Mouse (Mus musculus): ENCODE results near the gene Zdhhc23.

DNA sequence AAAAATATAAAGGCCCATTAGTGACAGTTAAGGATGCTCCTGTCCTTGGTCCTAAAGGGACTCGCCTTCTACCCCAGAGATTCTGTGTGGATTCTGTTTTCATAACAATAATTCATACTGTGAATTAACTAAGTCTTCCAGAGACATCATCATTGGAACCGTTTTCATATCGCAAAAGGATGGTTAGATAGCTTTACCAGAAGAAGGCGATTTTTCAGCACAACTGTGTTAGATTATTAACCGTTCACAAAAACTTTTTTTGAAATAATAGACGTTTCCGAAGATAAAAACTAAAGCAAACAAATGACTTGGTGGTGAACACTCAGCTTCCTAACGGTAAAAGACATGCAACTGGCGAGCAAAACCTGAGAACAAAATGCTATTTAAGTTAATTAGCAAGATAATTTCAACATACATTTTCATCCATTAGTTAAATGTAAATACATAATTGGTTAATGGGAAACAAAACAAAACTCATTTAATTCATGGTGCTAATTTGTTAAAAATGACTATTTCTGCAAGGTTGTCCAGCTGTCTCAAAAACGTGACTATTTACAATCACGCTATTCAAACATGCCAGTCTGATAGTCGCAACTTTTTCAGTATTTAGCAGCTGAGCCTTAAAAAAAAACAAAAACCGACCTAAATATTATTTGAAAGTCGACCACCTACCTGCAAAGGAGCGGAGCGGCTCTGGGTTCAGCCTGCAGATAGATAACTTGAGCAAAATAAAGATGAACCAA is 36.0 kb upstream of the Zdhhc23 start:
- TF ChIP-seq POLR2A (IDR thresholded peaks at IDR 0.05; ENCODE audit: insufficient read depth, low read depth, low read length) (no peak), CTCF (IDR thresholded peaks at IDR 0.05; ENCODE audit: insufficient read depth, low read depth, low read length) (no peak)
